Mouse (Mus musculus): ENCODE results near the gene Nr2c2. TPM values are rescaled to one million over a fixed set of nuclear protein-coding genes. Genes with fewer than 3 reads are reported as not detected.

Gene Nr2c2
- total and polyA plus RNA-seq, 3 experiments, result 12.2 to 14.3 (median 12.4) TPM

- TF ChIP-seq CTCF (conservative IDR thresholded peaks at IDR 0.05 in 1 of 2, IDR thresholded peaks at IDR 0.05 in 1 of 2; ENCODE audit: low read depth in 2 of 2, low read length in 2 of 2) (peak; percentile 77 to 94), SMC3 (IDR thresholded peaks at IDR 0.05; ENCODE audit: low read depth, low read length) (peak; percentile 84), MAZ (IDR thresholded peaks at IDR 0.05; ENCODE audit: low read depth, low read length) (no peak), MAX (IDR thresholded peaks at IDR 0.05; ENCODE audit: low read length) (no peak), RAD21 (IDR thresholded peaks at IDR 0.05; ENCODE audit: low read depth, low read length) (peak; percentile 94), CHD2 (IDR thresholded peaks at IDR 0.05; ENCODE audit: low read length) (no peak), JUND (conservative IDR thresholded peaks at IDR 0.05; ENCODE audit: low read depth, low read length) (no peak), ZKSCAN1 (IDR thresholded peaks at IDR 0.05; ENCODE audit: borderline replicate concordance, low read depth, low read length) (no peak), ZC3H11A (IDR thresholded peaks at IDR 0.05; ENCODE audit: low read depth, low read length) (0 out of 2 replicates have a peak, but pooled peaks have one; percentile 1)
- H3K27me3 ChIP-seq (replicated peaks), result peaks cover 18% of the 10 kb centered on the region
- no peak overlapping the region for H3K9ac ChIP-seq (ENCODE audit: insufficient read depth, low read depth)
- dilution Hi-C loops (cut with MboI; ENCODE audit: extremely low pct_ligation_motif_present, extremely low pct_unique_long_range_greater_than_20kb, low sequenced_read_pairs), result no loop called here
- in situ Hi-C loops (cut with MboI; ENCODE audit: low pct_ligation_motif_present, low pct_unique_long_range_greater_than_20kb, low sequenced_read_pairs), result loop anchor here (10.0 to 25.0 kb wide), 3 partner anchors 162 to 530 kb away; partner anchors contain the start of gene 4930590J08Rik
- no peak overlapping the region for H3K4me2 ChIP-seq (ENCODE audit: insufficient read depth, low read depth, poor library complexity, severe bottlenecking)
- DNase-seq (ENCODE audit: extremely low read depth), result peak; percentile 74
- no peaks in the 10 kb centered on the region for H3K79me2 ChIP-seq (replicated peaks; ENCODE audit: control insufficient read depth, extremely low read depth, insufficient read depth, poor library complexity, severe bottlenecking)
- no peaks in the 10 kb centered on the region for H3K36me3 ChIP-seq (replicated peaks in 1 of 2; ENCODE audit: control insufficient read depth in 1 of 2, insufficient read depth in 1 of 2, low read length in 1 of 2)
- peaks cover 0 to 10% of the 10 kb centered on the region in 2 experiments; a peak in 2 of 4 replicates for H3K4me1 ChIP-seq (ENCODE audit: control insufficient read depth in 1 of 2, insufficient read depth in 2 of 2)
- no peak overlapping the region for H3K27ac ChIP-seq (ENCODE audit: insufficient read depth, low read depth)
- H3K4me3 ChIP-seq (replicated peaks in 1 of 3; ENCODE audit: low read depth in 2 of 3, low read length in 2 of 3, poor library complexity in 1 of 3), result no peak overlapping the region
- no peaks in the 10 kb centered on the region for H3K9me3 ChIP-seq (replicated peaks; ENCODE audit: low read length)
These were observed 23.9 kb upstream of the Nr2c2 start for GRCm38 (mm10) chr6:92067146-92067790.

DNA sequence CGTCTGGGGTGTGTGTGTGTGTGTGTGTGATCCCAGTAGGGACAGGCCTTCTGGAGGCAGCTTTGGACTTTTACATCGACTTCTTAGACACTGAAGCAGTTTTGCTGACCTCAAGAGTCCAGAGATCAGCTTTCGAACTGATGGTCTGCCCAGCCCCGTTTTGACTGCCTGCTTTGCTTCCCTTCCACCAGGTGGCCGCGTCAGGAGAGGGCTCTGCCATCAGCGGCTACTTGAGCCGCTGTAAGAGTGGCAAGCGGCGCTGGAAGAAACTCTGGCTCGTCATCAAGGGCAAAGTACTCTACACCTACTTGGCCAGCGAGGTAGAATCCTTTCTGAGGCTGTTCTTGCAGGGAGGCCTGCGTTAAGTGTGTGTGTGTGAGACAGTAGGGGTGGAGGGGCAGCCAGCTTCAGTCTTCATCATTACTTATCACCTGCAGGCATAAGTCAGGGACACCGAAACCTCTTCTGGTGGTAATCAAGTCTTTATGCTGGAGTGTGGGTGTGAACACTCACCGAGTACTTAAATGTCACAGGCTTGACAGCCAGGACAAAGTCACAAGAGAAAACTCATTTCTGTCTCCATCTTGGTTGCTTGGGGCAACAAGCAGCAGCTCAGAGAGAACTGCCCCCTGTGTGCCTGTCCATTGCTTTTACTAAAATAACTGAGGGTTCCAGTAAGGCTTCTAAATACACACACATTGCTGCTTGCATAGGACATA lies 19.9 kb upstream of the Nr2c2 start:
- no peak for DNase-seq (ENCODE audit: extremely low read depth)
- no peak overlapping the region for H3K9ac ChIP-seq (ENCODE audit: insufficient read depth, low read depth)
- no peaks in the 10 kb centered on the region for H3K79me2 ChIP-seq (replicated peaks; ENCODE audit: control insufficient read depth, extremely low read depth, insufficient read depth, poor library complexity, severe bottlenecking)
- no peaks in the 10 kb centered on the region for H3K36me3 ChIP-seq (replicated peaks in 1 of 2; ENCODE audit: control insufficient read depth in 1 of 2, insufficient read depth in 1 of 2, low read length in 1 of 2)
- H3K4me3 ChIP-seq (replicated peaks in 1 of 3; ENCODE audit: low read depth in 2 of 3, low read length in 2 of 3, poor library complexity in 1 of 3), result no peak overlapping the region
- no peak overlapping the region for H3K4me2 ChIP-seq (ENCODE audit: insufficient read depth, low read depth, poor library complexity, severe bottlenecking)
- no peaks in the 10 kb centered on the region for H3K9me3 ChIP-seq (replicated peaks; ENCODE audit: low read length)
- H3K27me3 ChIP-seq (replicated peaks), result peaks cover 24% of the 10 kb centered on the region
- H3K27ac ChIP-seq (ENCODE audit: insufficient read depth, low read depth), result no peak overlapping the region
- in situ Hi-C loops (cut with MboI; ENCODE audit: low pct_ligation_motif_present, low pct_unique_long_range_greater_than_20kb, low sequenced_read_pairs) (loop anchor here (25.0 kb wide), 1 partner anchor 534 kb away; no protein-coding TSS in a partner anchor), dilution Hi-C loops (cut with MboI; ENCODE audit: extremely low pct_ligation_motif_present, extremely low pct_unique_long_range_greater_than_20kb, low sequenced_read_pairs) (no loop called here)
- H3K4me1 ChIP-seq (ENCODE audit: control insufficient read depth in 1 of 2, insufficient read depth in 2 of 2), result peaks cover 0 to 6% of the 10 kb centered on the region in 2 experiments; a peak in 1 of 4 replicates
- no peak for TF ChIP-seq CHD1 (IDR thresholded peaks at IDR 0.05; ENCODE audit: low read depth, low read length)
- no peak for TF ChIP-seq POLR2A (IDR thresholded peaks at IDR 0.05; ENCODE audit: low read depth, low read length)
- TF ChIP-seq EP300 (IDR thresholded peaks at IDR 0.05; ENCODE audit: low read length), result no peak
- no peak for TF ChIP-seq MXI1 (IDR thresholded peaks at IDR 0.05; ENCODE audit: low read depth, low read length)
- TF ChIP-seq E2F4 (IDR thresholded peaks at IDR 0.05; ENCODE audit: insufficient replicate concordance, low read depth, low read length), result no peak
- TF ChIP-seq MAX (IDR thresholded peaks at IDR 0.05; ENCODE audit: low read length), result no peak
- peak; percentile 12 for TF ChIP-seq RAD21 (IDR thresholded peaks at IDR 0.05; ENCODE audit: low read depth, low read length)
- TF ChIP-seq KAT2A (IDR thresholded peaks at IDR 0.05; ENCODE audit: insufficient replicate concordance, low read length), result no peak
- no peak for TF ChIP-seq CHD2 (IDR thresholded peaks at IDR 0.05; ENCODE audit: low read length)
- TF ChIP-seq SMC3 (IDR thresholded peaks at IDR 0.05; ENCODE audit: low read depth, low read length), result peak; percentile 25; the same call in 1 of the 2 replicates
- no peak for TF ChIP-seq BHLHE40 (IDR thresholded peaks at IDR 0.05; ENCODE audit: low read depth, low read length)
- TF ChIP-seq UBTF (IDR thresholded peaks at IDR 0.05; ENCODE audit: low read depth, low read length), result no peak
- peak in 1 of 2 experiments; percentile 36; a peak in 2 of 4 replicates for TF ChIP-seq CTCF (conservative IDR thresholded peaks at IDR 0.05 in 1 of 2, IDR thresholded peaks at IDR 0.05 in 1 of 2; ENCODE audit: low read depth in 2 of 2, low read length in 2 of 2)
